Mouse (Mus musculus) heart, postnatal 0 days (tissue): ENCODE results near the gene Dmrtb1. TPM values are rescaled to one million over a fixed set of nuclear protein-coding genes. Genes with fewer than 3 reads are reported as not detected.

Source experiments
- ATAC-seq: fragments of 200-750 bp; cut with Nextera tagmentation; 2 replicates; pipeline ENCODE4 v1.8.0; 2017; ENCODE audit warnings: low read depth, moderate number of reproducible peaks, moderate library complexity; ENCODE audit not compliant: insufficient read depth
- DNase-seq: peaks from one replicate; pipeline ENCODE4 v3.0.0-alpha.2; 2016; ENCODE audit warnings: low spot score
- H3K27ac ChIP-seq: fragments of 300-500 bp; sonication (generic); 2 replicates; pipeline ENCODE4 v1.5.1; 2014; ENCODE audit warnings: low read depth, mild to moderate bottlenecking
- H3K27me3 ChIP-seq: fragments of 300-500 bp; sonication (generic); 2 replicates; pipeline ENCODE4 v1.6.1; 2014; ENCODE audit warnings: low read length, mixed read lengths; ENCODE audit not compliant: control insufficient read depth, insufficient read depth
- H3K36me3 ChIP-seq: fragments of 300-500 bp; sonication (generic); replicated peaks from 2 replicates; pipeline ENCODE4 v1.6.1; 2014; ENCODE audit warnings: low read length, mixed read lengths; ENCODE audit not compliant: control insufficient read depth, insufficient read depth
- H3K4me1 ChIP-seq: fragments of 300-500 bp; sonication (generic); 2 replicates; pipeline ENCODE4 v1.6.1; 2014; ENCODE audit warnings: antibody characterized with exemption; ENCODE audit not compliant: control insufficient read depth, insufficient read depth
- H3K4me2 ChIP-seq: fragments of 300-500 bp; sonication (generic); 2 replicates; pipeline ENCODE4 v1.6.1; 2014; ENCODE audit warnings: low read depth, mild to moderate bottlenecking, low read length, moderate library complexity
- H3K4me3 ChIP-seq: fragments of 300-500 bp; sonication (generic); 2 replicates; pipeline ENCODE4 v1.5.1; 2014; ENCODE audit warnings: low read depth, low read length
- H3K9ac ChIP-seq: fragments of 300-500 bp; sonication (generic); replicated peaks from 2 replicates; pipeline ENCODE4 v1.6.1; 2014; ENCODE audit warnings: low read depth, low read length, mixed read lengths
- H3K9me3 ChIP-seq: fragments of 300-500 bp; sonication (generic); replicated peaks from 2 replicates; pipeline ENCODE4 v1.6.1; 2016; ENCODE audit warnings: low read length; ENCODE audit not compliant: control insufficient read depth
- CTCF ChIP-seq: IDR thresholded peaks from 2 replicates; pipeline ENCODE4 v1.5.1; 2016; ENCODE audit warnings: antibody characterized with exemption, control low read depth, low read depth
- EP300 ChIP-seq: IDR thresholded peaks from 2 replicates; pipeline ENCODE4 v1.6.1; 2016; ENCODE audit warnings: antibody characterized with exemption, low read depth
- WGBS: fragments of 180-500 bp; shearing (Covaris S2); extraction: QIAGEN DNeasy Blood & Tissue Kit; methylation state at CpG from one replicate; pipeline ENCODE4 v1.1.7; 2014; 5-methylcytosine and 5-hydroxymethylcytosine counted together
- polyA plus RNA-seq: library from polyadenylated mRNA; unstranded; fragments of >200 nt; fragmentation: Nextera tagmentation; extraction: Ambion mirVana; gene quantifications from 2 replicates; pipeline ENCODE4 v1.2.1, GENCODE M21; 2015
- total RNA-seq: library from RNA; depleted of rRNA; stranded (reverse); fragments of >200 nt; gene quantifications from 2 replicates; pipeline ENCODE4 v1.2.3, GENCODE M21; 2014; ENCODE audit warnings: low replicate concordance; rRNA removed

Gene Dmrtb1
- total RNA-seq = not detected in 2 replicates
- not detected in 2 replicates for polyA plus RNA-seq

DNA sequence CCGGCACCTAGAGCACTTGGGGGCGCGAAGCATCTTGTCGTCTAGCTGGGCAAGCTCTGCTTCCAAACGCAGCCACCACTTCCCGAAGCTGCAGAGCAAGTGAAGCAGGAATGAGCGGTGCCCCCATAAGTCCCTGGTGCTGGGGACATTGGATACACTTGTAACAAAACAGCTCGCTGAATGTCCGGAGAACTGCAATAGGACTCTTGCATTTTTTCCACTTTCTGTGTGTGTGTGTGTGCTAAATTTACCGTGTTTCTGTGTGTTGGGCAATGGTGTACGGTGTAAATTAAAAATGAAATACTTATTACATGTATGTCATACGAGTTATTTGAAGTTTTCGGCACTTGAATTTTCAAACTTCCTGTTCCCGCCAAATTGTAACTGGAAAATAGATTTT lies at the start of gene Dmrtb1:
Dmrtb1 (minus strand) TSS at position 101 of the 400 bp plus-strand sequence.
- Histone ChIP-seq H3K27me3 (peaks cover 10% of the 10 kb centered on the region; the same call in 1 of the 2 replicates), H3K4me1 (no peaks in the 10 kb centered on the region), H3K36me3 (no peaks in the 10 kb centered on the region), H3K4me3 (no peak within 1 kb of the TSS), H3K4me2 (no peak within 1 kb of the TSS), H3K9me3 (no peaks in the 10 kb centered on the region), H3K27ac (no peak within 1 kb of the TSS), H3K9ac (no peak within 1 kb of the TSS)
- ATAC-seq = no peak
- DNase-seq = no peak
- TF ChIP-seq CTCF (no peak), EP300 (no peak)
- WGBS = 86% methylated on average over 14 of the region's 14 CpGs

DNA sequence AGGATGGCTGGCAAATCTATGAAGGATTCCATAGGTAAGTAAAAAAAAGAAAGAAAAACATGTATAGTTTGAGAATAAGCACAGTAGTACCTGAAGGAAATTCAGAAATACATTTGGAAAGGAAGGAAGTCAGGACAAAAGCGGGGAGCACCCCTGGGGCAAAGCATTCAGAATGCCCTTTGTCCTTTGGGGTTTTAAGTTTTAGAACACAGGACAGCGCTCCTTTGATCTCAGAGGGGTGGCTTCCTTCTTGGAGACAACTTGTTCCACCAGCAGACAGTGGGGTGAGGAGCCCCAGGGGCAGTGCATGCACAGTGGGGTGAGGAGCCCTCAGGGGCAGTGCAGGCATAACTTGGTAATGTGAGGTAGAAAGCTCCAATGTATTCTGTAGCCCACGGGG lies 49.6 kb upstream of the Dmrtb1 start:
- ATAC-seq = no peak
- Histone ChIP-seq H3K9me3 (no peaks in the 10 kb centered on the region), H3K4me2 (no peak overlapping the region), H3K27me3 (peaks cover 11% of the 10 kb centered on the region), H3K27ac (no peak overlapping the region), H3K36me3 (no peaks in the 10 kb centered on the region), H3K4me1 (no peaks in the 10 kb centered on the region), H3K9ac (no peak overlapping the region), H3K4me3 (no peak overlapping the region)
- no peak for TF ChIP-seq CTCF
- no peak for TF ChIP-seq EP300
- 36% methylated on average over 3 of the region's 3 CpGs for WGBS
- DNase-seq = no peak

DNA sequence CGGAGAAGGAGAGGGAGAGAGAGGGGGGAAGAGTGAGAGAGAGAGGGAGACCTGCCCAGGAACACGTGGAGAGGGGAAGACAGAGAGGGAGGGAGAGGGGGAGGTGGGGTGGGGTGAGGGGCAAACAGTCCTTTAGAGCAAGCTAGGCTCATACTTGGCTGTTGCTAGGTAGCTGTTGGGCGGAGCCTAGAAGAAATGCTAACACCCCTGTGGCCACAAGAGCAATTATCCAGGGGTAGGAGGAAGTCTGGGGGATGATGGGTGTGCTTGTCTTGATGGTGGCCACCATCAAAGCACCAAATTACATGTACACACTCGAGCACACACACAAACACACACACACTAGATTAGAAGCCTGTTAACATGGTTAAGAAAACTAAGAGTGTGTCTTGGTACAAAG lies 48.6 kb upstream of the Dmrtb1 start:
- Histone ChIP-seq H3K4me3 (no peak overlapping the region), H3K4me2 (no peak overlapping the region), H3K9me3 (no peaks in the 10 kb centered on the region), H3K27ac (no peak overlapping the region), H3K9ac (no peak overlapping the region), H3K4me1 (no peaks in the 10 kb centered on the region), H3K36me3 (no peaks in the 10 kb centered on the region), H3K27me3 (peaks cover 11% of the 10 kb centered on the region)
- 32% methylated on average over 4 of the region's 4 CpGs for WGBS
- no peak for TF ChIP-seq EP300
- TF ChIP-seq CTCF = no peak
- ATAC-seq (no peak), DNase-seq (no peak)

DNA sequence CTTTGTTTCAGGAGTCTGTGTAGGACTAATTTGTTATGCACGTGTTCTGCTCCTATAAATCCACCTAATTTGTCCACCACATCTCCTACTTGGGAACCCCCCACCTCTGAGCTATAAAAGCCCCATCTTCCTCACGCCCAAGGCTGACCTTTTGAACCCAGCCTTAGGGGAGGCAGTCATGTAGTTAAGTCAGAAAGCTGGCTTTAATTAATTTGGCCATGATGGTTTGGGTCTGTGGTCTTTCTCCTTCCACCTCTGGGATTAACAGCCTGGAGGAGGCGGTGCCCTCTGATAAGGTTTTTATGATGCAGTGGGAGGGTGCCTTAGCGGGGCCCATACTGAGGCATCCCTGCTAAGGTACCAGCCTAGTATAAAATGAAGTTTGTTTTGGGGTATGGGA lies 48.2 kb upstream of the Dmrtb1 start:
- TF ChIP-seq EP300 = no peak
- TF ChIP-seq CTCF = no peak
- DNase-seq (no peak), ATAC-seq (no peak)
- Histone ChIP-seq H3K4me2 (no peak overlapping the region), H3K27ac (no peak overlapping the region), H3K36me3 (no peaks in the 10 kb centered on the region), H3K4me3 (no peak overlapping the region), H3K4me1 (no peaks in the 10 kb centered on the region), H3K9me3 (no peaks in the 10 kb centered on the region), H3K9ac (no peak overlapping the region), H3K27me3 (peaks cover 11% of the 10 kb centered on the region)
- WGBS = 57% methylated on average over 4 of the region's 4 CpGs

DNA sequence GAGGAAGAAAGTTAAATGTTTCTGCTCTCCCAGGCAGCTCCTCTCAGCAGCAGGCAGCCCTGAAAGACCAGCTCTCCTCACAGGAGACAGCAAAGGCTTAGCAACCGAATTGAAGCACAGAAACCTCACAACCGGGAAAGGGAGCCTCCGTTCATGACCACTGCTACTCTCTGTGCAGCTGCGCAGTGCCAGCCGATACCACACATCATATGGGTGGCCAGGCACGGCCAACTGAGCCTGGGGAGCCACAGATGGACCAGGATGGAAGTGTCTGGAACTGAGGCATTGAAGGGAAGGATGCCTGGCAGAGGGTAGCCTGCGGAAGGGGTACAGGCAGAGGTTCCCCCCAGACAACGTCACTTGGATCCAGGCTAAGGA lies 47.0 kb upstream of the Dmrtb1 start:
- Histone ChIP-seq H3K27ac (no peak overlapping the region), H3K27me3 (peaks cover 11% of the 10 kb centered on the region), H3K9ac (no peak overlapping the region), H3K4me2 (no peak overlapping the region), H3K36me3 (no peaks in the 10 kb centered on the region), H3K4me3 (no peak overlapping the region), H3K4me1 (no peaks in the 10 kb centered on the region), H3K9me3 (no peaks in the 10 kb centered on the region)
- TF ChIP-seq EP300 (no peak), CTCF (no peak)
- no peak for DNase-seq
- 65% methylated on average over 8 of the region's 8 CpGs for WGBS
- ATAC-seq = no peak

DNA sequence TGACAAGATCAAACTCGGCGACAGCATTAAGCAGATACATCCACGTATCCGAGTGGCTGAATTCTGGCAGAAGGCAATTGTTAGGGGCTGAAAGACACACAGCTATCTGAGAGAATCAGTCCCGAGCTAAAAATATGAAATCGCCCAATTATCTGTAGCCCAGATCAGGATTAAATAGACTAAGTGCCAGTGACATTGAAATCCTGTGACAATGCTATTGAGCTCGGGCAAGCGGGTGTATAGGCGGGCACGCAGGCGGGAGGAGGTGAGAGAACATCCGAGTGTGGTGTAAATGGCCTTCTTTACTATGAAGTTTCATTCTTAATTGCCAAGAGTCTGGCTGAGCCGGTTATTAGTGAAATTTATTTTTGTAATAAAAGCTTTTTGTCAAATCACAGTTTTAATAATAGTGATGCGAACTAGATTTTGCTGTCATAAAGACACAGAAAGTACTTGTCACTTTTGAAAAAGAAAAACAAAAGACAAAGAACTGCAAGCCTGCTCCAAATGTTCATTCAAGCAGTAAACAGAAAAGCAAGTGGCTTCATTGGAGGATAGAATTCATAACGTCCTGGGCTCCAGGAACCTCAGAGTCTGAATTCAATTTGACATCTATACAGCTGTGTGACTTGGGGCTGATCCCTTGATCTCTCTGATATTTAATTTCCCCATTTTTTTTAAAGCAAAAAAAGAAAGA lies 46.5 kb upstream of the Dmrtb1 start:
- WGBS = 80% methylated on average over 15 of the region's 15 CpGs
- ATAC-seq (no peak), DNase-seq (no peak)
- H3K4me1 ChIP-seq = no peaks in the 10 kb centered on the region
- H3K4me3 ChIP-seq = no peak overlapping the region
- no peak overlapping the region for H3K27ac ChIP-seq
- H3K9me3 ChIP-seq = no peaks in the 10 kb centered on the region
- no peaks in the 10 kb centered on the region for H3K36me3 ChIP-seq
- no peak for TF ChIP-seq EP300
- no peak for TF ChIP-seq CTCF
- peaks cover 11% of the 10 kb centered on the region for H3K27me3 ChIP-seq
- no peak overlapping the region for H3K9ac ChIP-seq
- H3K4me2 ChIP-seq = no peak overlapping the region
